Mouse (Mus musculus): ENCODE measurements around the gene Rasl10a.

The Rasl10a gene

DNA sequence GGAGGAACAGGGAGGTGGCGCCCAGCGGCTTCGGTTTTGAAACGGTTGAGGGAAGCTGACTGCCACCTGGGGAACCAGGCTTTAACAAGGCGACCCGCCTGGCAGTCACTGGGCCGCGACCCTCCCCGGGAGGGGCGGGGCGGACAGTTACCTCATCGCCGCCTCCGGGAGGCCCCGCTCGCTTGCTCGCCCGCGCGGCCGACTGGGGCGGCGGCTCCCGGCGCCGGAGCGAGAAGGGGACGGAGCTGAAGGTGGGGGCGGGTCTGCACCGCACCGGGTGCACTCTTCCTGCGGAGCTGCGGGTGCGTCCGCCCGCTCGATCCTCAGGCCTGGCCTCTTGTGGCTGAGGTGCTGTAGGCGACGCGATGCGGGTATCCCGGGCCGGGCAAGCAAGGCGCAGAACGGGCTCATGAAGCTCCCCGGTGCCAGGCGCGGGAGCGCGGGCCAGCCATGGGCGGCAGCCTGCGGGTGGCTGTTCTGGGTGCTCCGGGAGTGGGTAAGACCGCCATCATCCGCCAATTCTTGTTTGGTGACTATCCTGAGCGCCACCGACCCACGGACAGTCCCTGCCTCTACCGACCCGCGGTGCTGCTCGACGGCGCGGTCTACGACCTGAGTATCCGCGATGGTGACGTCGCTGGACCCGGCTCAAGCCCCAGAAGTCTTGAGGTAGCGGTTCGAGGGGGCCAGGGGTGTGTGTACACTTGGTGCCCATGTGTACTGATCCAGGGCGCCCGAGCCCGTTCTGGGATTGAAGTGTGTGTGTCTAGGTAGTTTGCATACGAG lies at the start of gene Rasl10a:
Gene Rasl10a, plus strand, starts transcription at position 273 of the 786 bp plus-strand sequence.
- peak; percentile 55 for DNase-seq (ENCODE audit: low spot score)

DNA sequence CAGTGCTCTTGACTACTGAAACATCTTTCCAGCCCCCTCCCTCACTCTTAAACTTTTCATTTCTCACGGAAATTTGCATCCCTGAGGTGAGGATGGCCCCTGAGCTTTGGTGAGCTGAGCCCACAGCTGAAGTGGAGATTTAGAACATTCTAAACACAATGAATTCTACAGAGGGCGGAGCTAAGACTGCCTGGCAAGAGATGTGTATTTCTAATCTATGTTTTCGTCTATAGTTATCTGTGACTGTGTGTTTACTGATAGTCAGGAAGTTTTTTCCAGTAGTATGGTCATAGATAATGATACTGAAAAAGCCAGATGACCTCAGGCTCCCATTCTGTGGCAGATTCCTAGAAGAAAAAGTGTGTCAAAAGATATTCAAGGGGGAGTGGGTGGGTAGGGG lies 49.1 kb upstream of the Rasl10a start:
- DNase-seq (ENCODE audit: low spot score): no peak

DNA sequence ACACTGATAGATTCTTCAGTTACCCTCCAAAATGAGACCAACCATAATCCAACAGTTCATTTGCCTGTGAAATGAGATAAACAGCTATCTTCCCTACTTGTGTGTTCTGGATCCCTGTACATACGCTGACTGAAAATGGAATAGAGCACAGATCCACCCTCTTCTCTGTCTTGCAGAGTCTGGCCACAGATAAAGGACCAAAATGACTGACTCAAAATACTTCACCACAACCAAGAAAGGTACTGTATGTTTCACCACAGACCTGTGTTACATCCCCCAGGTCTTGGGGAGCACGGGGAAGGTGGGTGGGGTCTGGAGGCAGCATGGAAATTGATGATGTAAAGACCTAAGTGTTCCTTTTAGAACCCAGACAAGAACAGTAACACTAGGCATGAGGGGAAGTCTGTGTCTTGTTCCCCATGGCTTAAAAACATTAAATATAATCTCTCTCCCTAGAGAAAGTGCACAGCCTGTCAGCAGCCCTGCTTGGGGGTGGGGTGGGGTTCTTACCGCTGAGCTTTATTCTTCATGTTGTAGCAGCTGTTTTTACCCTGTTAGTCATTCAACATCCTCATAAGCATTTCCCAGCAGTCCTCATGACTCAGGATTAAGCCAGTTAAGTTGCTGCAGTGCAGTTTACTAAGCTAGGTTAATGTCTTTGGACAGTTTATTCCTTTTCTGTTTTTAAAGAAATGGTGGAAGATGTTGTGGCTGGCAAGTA lies 48.4 kb upstream of the Rasl10a start:
- no peak for DNase-seq (ENCODE audit: low spot score)

- no peak for DNase-seq (ENCODE audit: low spot score)
These were observed 47.7 kb upstream of the Rasl10a start for GRCm38 (mm10) chr11:5010205-5010604.

DNA sequence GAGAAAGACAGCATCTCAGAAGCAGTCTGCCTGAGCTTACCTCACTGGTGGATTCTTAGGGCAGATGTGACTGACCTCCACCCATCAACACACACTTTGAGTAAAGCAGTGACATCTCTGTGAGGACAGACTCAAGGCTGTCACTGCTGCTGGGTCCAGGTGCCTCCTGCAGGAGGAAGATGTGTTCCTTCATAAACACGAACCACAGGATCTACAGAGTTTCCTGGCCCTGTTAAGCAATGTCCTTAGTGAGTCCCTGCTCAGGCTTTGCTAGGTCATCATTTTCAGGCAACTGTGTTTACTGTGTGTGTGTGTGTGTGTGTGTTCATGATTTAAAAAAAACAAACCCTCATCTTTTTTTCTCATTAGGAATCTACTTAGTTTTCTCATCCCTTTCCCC lies 46.4 kb upstream of the Rasl10a start:
- no peak for DNase-seq (ENCODE audit: low spot score)

DNA sequence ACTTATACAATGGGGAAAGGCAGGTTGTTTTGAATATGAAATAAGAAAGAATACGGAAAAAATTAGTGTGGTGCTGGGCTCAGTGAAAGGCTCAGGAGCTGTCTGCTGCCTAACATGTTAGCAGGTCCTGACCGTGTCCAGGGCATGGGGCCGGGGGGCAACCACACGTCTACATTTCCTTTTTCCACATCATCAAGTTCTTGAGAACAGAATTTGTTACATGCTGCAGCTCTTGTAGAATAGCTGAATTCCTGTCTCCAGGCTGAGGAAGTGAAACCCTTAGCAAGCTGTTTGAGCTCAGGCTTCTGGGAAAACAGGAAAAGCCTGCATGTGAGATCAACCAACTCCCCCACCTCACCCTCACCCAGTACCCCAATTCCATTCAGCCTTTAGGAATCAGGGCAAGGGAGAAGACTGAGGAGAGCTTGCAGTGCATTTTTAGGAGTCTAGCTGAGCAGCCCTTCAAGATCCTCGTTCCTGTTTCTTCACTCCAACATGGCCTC lies 45.7 kb upstream of the Rasl10a start:
- no peak for DNase-seq (ENCODE audit: low spot score)

- DNase-seq (ENCODE audit: low spot score): peak; percentile 88
These were observed 42.2 kb upstream of the Rasl10a start for GRCm38 (mm10) chr11:5015720-5016119.

DNA sequence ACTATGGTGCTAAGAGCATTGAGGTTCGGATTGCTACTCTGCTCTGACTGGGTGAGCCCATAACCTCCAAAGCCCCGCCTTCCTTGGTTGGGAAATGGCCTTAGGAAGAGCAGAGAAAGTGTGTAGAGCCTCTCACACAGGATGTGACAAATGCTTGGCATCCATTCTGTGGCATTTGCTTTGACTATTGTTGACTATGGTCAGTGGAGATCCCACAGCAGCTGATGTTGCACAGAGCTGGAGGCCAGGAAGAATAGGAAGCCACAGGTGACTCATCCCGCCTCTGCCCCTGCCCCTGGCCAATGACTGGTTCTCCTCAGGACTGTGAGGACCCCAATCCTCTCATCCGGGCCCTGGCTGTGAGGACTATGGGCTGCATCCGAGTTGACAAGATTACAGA lies 41.6 kb upstream of the Rasl10a start:
- DNase-seq (ENCODE audit: low spot score): no peak

- peak; percentile 49 for DNase-seq (ENCODE audit: low spot score)
These were observed 40.4 kb upstream of the Rasl10a start for GRCm38 (mm10) chr11:5017506-5017905.

DNA sequence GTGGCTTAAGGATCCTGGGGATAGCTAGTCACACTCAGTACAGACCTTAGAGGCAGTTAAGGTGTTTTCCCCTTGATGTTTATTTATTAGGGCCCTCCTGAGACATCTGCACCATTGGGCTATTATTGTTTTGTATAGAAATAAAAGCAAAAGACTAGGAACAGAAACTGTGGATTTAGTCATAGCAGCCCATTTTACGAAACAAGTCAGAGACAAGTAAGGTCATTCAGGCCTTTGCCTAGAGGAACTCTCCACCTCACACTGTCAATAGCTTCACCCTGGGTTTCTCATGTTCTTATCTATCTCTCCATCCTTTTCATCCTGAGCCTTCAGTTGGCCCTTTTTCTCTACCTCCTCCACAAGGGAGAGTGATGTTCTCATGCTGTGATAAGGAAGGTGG lies 32.8 kb upstream of the Rasl10a start:
- no peak for DNase-seq (ENCODE audit: low spot score)

DNA sequence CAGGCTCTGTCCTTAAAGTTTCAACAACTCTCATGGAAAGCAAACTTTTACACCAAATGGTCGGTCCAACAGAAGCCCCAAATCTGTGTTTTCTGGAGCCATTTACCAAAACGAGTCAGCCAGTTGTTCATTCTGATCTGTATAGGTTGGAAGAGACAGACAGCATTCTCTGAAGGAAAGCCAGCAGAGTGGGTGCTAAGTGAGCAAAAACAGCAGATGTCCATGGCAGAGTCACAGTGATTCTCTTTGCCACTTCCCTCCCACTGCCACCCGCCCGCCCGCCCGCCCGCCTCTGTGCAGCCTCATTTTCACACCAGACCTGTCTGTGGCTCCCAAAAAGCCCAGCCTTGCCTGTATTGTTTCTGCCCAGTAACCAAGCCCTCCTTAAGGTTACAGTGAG lies 29.7 kb upstream of the Rasl10a start:
- peak; percentile 67 for DNase-seq (ENCODE audit: low spot score)

- DNase-seq (ENCODE audit: low spot score): no peak
These were observed 25.2 kb upstream of the Rasl10a start for GRCm38 (mm10) chr11:5032706-5033105.

DNA sequence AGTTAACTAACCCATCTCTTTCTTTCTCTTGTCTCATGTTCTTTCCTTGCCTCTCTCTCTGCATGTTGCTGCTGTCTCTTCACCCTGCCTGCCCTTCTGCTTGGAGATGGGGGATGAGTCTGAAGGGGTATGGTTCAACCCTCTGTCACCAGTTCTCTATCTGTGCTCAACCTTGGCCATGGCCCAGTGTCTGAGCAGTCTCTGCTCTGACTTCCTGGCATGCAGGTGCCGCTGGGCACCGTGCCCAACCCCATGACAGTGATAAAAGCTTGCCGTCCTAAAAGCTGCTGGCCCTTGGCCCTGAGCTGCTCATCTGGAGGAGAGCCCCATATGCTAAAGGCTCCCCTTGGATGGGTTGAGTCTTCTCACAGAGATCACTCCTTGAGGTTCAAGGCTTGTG lies 24.8 kb upstream of the Rasl10a start:
- no peak for DNase-seq (ENCODE audit: low spot score)

DNA sequence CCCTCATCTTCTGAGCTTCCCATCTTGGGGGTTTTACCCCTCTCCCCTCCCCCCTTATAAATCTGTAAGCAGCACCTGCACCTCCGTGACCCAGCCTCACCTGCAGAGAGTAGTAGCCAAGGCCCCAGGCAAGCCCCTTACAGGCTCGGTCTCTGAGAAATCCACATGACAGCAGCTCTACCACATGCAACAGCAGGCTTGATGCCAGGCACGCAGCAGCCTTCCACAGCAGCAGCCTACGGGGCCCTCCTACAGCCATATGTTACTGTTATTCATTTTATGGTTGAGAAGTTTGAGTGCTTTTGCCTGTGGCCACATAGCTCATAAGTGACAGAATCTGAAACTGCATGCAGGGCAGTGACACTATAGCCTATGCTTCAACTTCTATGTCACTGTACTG lies 22.5 kb upstream of the Rasl10a start:
- DNase-seq (ENCODE audit: low spot score): peak; percentile 82

DNA sequence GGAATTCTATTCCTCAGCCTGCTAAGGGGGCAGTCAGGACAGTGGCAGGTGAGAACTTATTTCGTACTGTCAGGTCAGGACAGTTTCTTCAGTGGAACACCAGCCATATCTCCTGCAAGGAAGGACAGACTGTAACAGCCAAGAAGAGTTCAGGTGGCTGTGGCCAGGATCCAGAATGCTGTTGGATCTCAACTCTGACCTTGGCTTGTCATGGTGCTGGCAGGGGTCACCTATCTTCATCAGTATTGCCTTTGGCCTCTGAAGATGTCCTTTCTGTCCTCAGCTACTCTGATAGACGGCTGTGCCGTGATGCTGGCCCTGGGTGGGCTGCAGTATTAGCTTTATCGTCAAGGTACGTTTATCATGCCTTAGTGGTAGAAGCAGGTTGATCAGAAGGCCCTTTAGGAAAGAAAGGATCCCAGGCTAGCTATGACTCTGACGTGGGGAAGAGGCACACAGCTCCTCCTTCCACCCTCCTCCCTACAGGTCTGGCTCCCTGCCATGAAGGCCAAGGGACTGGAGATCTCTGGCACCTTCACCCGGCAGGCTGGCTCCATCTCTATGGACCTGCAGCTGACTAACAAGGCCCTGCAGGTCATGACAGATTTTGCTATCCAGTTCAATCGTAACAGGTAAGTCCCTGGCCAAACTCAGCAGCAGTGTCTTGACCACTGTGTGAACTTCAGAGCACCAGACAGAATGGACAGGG lies 20.6 kb upstream of the Rasl10a start:
- DNase-seq (ENCODE audit: low spot score): no peak

- no peak for DNase-seq (ENCODE audit: low spot score)
These were observed 17.3 kb upstream of the Rasl10a start for GRCm38 (mm10) chr11:5040585-5040984.

DNA sequence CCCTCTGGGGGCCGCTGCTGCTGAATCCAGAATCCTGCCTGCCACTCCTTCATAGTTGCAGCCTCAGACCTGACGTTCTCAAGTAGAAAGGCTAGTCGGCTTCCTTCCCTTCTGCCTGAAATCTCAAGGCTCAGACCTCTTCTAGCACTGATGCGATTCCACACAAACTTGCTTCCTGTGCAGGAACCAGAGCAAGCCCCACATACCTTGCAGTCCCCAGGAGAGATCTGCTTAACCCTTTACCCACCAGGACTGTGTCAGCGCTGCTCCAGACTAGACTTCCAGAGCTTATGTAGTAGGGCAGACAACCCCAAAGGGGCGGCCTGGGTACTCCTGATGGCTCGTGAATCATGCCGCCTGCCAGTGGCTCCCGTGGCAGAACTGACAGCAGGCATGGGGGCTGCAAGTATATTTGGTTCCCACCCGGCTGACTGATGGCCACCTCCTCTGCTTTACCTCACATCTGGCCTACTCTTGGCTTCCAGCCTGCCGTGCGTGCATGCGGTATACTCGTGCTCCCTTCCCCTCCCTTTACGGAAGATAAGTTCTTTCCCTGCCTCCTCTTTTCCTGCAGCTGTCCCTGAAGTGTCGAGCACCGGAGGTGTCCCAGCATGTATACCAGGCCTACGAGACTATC lies 16.7 kb upstream of the Rasl10a start:
- peak; percentile 80 for DNase-seq (ENCODE audit: low spot score)

DNA sequence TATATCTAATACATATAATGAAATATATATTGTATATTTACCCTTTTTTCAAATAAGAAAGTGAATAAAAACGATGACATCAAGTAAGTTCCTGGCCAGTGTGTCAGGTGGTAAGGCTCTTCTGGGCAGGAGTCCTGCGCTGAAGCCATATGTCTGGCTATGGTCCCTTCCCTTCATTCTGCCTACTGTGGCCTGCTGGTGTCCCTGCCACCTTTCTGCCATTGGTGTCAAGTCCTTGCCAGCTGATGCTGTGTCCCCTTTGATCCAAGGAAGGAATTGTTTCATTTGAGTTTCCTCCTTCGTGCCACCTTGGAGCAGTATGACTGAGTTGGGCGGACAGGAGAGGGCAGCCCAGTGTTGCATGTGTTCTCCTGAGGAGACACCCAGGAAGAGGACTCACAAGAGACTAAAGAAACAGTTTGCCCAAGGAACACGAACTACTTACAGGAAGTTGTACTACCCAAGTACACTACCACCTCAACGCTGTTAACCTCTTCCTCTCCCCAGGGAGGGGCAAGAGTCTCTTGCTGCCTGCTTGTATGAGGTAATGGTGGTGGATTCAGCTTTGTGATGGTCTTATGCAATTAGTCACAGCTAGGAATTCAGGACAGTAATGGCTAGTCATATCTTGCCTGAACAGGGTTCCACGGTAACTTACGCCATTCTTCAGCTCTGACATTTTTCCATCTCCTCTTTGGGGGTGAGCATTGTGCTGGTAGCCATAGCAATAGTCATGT lies 15.1 kb upstream of the Rasl10a start:
- DNase-seq (ENCODE audit: low spot score): no peak

DNA sequence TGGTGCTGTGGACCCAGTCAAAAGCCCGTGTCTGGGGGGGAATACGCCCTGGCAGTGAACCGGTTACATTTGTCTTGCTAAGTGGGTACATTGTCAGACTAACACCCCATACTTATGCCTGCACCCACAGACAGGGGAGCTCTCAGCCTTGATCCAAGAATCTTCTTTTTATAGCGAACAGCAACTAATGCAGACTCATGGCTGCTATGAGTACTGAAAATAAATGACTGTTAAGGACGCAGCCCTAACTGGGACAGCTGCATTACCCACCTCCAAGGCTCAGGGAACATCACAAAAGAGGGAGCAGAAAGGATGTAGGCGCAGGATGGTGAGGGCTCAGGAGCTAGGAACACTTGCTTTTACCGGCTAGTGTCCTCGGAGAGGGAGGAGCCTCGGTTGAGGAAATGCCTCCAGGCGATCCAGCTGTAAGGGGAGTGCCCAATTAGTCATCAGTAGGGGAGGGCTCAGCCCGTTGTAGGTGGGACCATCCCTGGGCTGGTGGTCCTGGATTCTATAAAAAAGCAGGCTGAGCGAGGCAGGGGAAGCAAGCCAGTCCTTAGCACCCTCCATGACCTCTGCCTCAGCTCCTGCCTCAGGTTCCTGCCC lies 11.5 kb upstream of the Rasl10a start:
- DNase-seq (ENCODE audit: low spot score): no peak

DNA sequence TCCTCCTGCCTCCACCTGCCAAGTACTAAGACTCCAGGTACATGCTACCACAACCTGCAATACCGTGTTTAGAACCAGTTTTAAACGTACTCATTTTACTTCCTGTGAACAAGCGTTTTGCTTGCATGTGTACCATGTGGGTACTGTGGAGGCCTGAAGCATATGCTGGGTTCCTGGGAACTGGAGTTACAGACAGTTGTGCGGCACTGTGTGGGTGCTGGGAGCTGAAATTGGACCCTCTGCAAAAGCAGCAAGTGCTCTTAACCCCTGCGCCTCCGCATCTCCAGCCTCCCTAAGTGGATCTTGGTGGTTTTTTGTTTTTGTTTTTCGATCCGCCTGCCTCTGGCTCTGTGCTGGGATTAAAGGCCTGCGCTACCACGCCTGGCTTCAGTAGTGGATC lies 6.3 kb upstream of the Rasl10a start:
- DNase-seq (ENCODE audit: low spot score): no peak

DNA sequence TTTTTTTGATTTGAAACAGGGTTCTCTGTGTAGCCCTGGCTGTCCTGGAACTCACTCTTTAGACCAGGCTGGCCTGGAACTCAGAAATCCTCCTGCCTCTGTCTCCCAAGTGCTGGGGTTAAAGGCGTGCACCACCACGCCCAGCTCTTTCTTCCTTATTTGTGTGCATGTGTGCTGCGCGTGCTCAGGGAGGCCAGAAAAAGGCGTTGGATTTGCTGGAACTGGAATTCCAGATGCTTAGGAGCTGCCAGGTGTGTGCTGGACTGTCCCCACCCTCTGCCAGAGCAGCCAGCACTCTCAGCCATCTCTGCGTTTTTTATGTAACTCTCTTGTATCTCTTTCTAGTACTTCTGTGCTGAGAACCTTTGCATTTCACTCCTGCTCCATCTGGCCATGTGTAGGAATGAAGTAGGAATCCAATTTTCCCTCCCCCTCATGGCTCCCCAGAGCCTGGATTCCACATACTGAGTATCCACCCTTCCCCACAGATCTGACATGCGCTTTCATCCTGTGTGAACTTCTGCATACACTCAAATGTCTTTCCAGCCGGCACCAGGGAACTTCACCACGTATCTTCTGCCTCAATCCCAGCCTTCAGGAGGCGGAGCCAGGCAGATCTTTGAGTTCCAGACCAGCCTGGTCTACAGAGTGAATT lies 5.6 kb upstream of the Rasl10a start:
- peak; percentile 65 for DNase-seq (ENCODE audit: low spot score)

Data from layer of hippocampus, adult 11-12 months (tissue).